Mouse (Mus musculus) ES-Bruce4 (cell line): ENCODE measurements at regions not wholly inside any gene's neighbourhood (a gene's known extent, or its start where the extent isn't known, plus 50 kb on each side); places are given as distances from the start of the nearest gene placed in this dataset.

Source experiments
- H3K27ac ChIP-seq: 2 replicates; pipeline ENCODE4 v1.5.1; 2012; ENCODE audit warnings: low read length, inconsistent platforms; ENCODE audit not compliant: insufficient read depth
- H3K27me3 ChIP-seq: 2 replicates; pipeline ENCODE4 v1.6.1; 2012; ENCODE audit warnings: mild to moderate bottlenecking, low read length, inconsistent platforms; ENCODE audit not compliant: control insufficient read depth, poor library complexity, insufficient read depth, severe bottlenecking
- H3K36me3 ChIP-seq: 2 replicates; pipeline ENCODE4 v1.6.1; 2012; ENCODE audit warnings: inconsistent platforms, mild to moderate bottlenecking, low read length, moderate library complexity; ENCODE audit not compliant: control insufficient read depth, poor library complexity, insufficient read depth, severe bottlenecking
- H3K4me1 ChIP-seq: one replicate; pipeline ENCODE4 v1.8.1; 2011; ENCODE audit warnings: low read length; ENCODE audit not compliant: control insufficient read depth, insufficient read depth
- H3K4me3 ChIP-seq: 2 replicates; pipeline ENCODE4 v1.5.1; 2011; ENCODE audit warnings: low read depth, mild to moderate bottlenecking, low read length
- H3K9ac ChIP-seq: 2 replicates; pipeline ENCODE4 v1.6.1; 2012; ENCODE audit warnings: low read depth, mild to moderate bottlenecking, inconsistent platforms; ENCODE audit not compliant: poor library complexity, severe bottlenecking
- H3K9me3 ChIP-seq: replicated peaks from 2 replicates; pipeline ENCODE4 v1.6.1; 2012; ENCODE audit warnings: mild to moderate bottlenecking, low read length, inconsistent platforms; ENCODE audit not compliant: control insufficient read depth, poor library complexity, insufficient read depth, severe bottlenecking
- CTCF ChIP-seq: IDR thresholded peaks from one replicate; pipeline ENCODE4 v1.8.1; 2011; ENCODE audit warnings: low read depth, low read length
- EP300 ChIP-seq: IDR thresholded peaks from 2 replicates; pipeline ENCODE4 v1.6.1; 2011; ENCODE audit warnings: low read depth, low read length; ENCODE audit not compliant: insufficient read depth
- POLR2A ChIP-seq: IDR thresholded peaks from one replicate; pipeline ENCODE4 v1.8.1; 2011; ENCODE audit warnings: low read length; ENCODE audit not compliant: insufficient read depth

DNA sequence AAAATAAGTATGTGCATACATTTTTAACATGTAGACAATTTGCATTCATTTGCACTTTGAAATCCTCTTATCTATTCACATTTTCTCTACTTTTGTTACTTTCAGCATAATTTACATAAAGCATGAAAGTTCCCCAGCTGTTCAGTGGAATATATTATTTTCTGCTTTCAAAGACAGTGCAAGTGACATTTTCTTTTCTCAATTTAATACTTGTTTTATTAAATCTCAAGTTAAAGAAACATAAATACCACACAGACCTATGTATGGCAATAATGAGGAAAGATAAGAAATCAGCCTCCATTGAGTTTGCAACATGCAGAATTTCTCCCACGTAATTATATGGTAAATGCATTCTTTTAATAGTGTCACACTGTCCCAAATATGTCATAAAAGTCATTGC is 1168.1 kb upstream of the Gje1 start:
- Histone ChIP-seq H3K9me3 (no peaks in the 10 kb centered on the region), H3K4me3 (no peak overlapping the region), H3K4me1 (no peaks in the 10 kb centered on the region), H3K36me3 (no peaks in the 10 kb centered on the region), H3K27me3 (no peaks in the 10 kb centered on the region), H3K9ac (no peak overlapping the region), H3K27ac (no peak overlapping the region)
- TF ChIP-seq CTCF (no peak), POLR2A (no peak), EP300 (no peak)

DNA sequence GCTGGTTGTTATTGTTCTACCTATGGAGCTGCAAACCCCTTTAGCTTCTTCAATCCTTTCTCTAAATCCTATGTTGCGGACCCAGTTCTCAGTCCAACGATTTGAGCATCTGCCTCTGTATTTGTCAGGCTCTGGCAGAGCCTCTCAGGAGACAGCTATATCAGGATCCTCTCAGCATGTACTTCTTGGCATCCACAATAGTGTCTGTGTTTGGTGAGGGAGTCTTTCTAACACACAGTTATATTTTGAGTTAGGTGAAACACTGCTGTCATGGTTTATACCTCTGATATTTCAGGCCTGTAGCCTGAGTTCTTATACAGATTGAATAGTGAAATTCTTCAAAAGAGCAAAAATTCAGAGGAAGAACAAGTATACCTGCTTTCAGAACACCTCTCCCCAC is 1150.0 kb upstream of the Gje1 start:
- TF ChIP-seq EP300 (no peak), CTCF (no peak), POLR2A (no peak)
- no peak overlapping the region for H3K9ac ChIP-seq
- H3K36me3 ChIP-seq = no peaks in the 10 kb centered on the region
- no peaks in the 10 kb centered on the region for H3K27me3 ChIP-seq
- H3K4me3 ChIP-seq = no peak overlapping the region
- no peaks in the 10 kb centered on the region for H3K4me1 ChIP-seq
- no peak overlapping the region for H3K27ac ChIP-seq
- H3K9me3 ChIP-seq = no peaks in the 10 kb centered on the region

DNA sequence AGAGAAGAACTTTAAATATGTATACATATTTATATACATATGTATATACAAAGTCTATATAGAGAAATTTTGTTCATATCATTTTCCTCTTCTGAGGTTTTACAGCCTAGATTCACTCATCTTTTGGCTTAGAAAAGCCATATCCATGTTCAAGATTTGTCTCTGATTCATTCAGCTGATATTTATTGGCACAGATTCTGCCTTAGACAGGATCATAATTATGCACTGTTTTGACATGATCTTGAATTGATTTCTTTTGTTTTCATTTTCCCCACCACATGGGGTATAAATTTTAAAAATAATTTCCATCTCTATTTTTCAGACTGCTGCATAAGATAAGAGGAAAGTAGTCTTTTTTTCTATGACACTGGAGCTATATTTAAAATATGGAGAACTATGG is 1148.9 kb upstream of the Gje1 start:
- H3K27ac ChIP-seq = no peak overlapping the region
- TF ChIP-seq POLR2A (no peak), CTCF (no peak), EP300 (no peak)
- H3K4me3 ChIP-seq = no peak overlapping the region
- H3K4me1 ChIP-seq = no peaks in the 10 kb centered on the region
- no peak overlapping the region for H3K9ac ChIP-seq
- no peaks in the 10 kb centered on the region for H3K27me3 ChIP-seq
- no peaks in the 10 kb centered on the region for H3K36me3 ChIP-seq
- no peaks in the 10 kb centered on the region for H3K9me3 ChIP-seq

DNA sequence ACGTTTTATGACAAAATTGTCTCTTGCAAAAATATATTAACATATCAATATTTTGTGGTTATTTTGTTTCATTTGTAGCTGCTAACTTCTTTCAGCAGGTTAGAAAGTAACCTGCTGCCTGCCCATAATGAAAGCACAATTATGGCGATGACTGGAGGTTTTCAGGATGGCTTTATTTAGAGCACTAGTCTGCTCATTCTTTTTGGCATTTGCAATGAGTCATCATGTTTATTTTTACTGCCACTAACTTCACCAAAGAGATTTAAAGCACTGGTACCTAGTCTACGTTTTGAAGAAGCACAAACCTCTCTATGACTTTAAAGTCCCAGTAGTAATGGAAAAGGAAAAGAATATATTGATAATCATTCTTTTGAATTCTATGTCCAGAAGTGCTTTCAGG is 1123.4 kb upstream of the Gje1 start:
- H3K9ac ChIP-seq = no peak overlapping the region
- TF ChIP-seq POLR2A = no peak
- no peak for TF ChIP-seq EP300
- TF ChIP-seq CTCF = no peak
- no peaks in the 10 kb centered on the region for H3K27me3 ChIP-seq
- no peaks in the 10 kb centered on the region for H3K36me3 ChIP-seq
- H3K9me3 ChIP-seq = no peaks in the 10 kb centered on the region; the same call in 1 of the 2 replicates
- no peaks in the 10 kb centered on the region for H3K4me1 ChIP-seq
- H3K27ac ChIP-seq = no peak overlapping the region
- no peak overlapping the region for H3K4me3 ChIP-seq

DNA sequence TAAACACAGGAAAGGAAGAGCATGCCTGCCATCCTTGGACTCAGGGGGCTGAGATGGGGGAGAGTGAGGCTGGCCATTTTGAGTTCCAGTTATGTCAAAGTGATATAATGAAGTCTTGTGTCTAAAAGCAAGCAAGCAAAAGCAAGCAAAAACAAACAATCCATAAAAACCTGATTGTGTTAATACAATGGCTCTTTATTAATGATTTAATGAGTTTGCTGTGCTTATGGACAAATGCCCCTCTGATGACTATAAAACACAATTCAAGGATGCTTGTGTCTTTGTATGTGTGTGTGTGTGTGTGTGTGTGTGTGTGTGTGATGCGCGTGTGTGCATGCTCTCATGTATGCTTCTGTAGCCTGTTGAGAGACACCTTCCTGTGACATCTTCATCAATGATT is 1114.3 kb upstream of the Gje1 start:
- no peaks in the 10 kb centered on the region for H3K4me1 ChIP-seq
- H3K36me3 ChIP-seq = no peaks in the 10 kb centered on the region
- no peak overlapping the region for H3K4me3 ChIP-seq
- H3K9me3 ChIP-seq = no peaks in the 10 kb centered on the region
- H3K9ac ChIP-seq = no peak overlapping the region
- H3K27me3 ChIP-seq = no peaks in the 10 kb centered on the region
- TF ChIP-seq CTCF = no peak
- TF ChIP-seq POLR2A = no peak
- TF ChIP-seq EP300 = no peak
- no peak overlapping the region for H3K27ac ChIP-seq

DNA sequence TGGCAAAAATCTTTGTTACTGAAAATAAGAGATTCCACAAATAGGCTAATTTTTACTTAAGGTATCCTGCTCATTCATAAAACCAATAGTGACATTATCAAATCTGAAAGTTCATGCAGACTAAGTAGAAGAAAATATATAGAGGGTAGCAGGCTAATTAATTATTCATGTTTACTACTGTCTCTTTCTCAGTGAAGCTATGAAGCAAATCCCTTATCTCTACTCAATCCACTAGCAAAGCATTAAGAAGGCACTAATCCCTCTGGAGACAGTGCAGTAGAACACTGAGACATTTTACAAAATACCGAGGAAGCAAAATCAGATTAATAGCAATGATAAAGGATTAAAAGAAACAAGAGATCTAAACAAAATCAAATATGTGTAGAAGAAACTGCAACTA is 1107.4 kb upstream of the Gje1 start:
- Histone ChIP-seq H3K27ac (no peak overlapping the region), H3K9ac (no peak overlapping the region), H3K36me3 (no peaks in the 10 kb centered on the region), H3K4me1 (no peaks in the 10 kb centered on the region), H3K27me3 (no peaks in the 10 kb centered on the region), H3K4me3 (no peak overlapping the region), H3K9me3 (no peaks in the 10 kb centered on the region)
- no peak for TF ChIP-seq POLR2A
- no peak for TF ChIP-seq CTCF
- no peak for TF ChIP-seq EP300
